Mouse (Mus musculus) bone marrow, adult 2 months (tissue): ENCODE results near the gene Dock2. TPM values are rescaled to one million over a fixed set of nuclear protein-coding genes. Genes with fewer than 3 reads are reported as not detected.

Experiments
- H3K27ac ChIP-seq: fragments of 200-500 bp; 2 replicates; pipeline ENCODE4 v1.5.1; 2012; ENCODE audit warnings: low read depth, mild to moderate bottlenecking, control low read depth, inconsistent platforms, low read length; ENCODE audit not compliant: control insufficient read depth, poor library complexity, insufficient read depth
- H3K4me1 ChIP-seq: fragments of 200-500 bp; 2 replicates; pipeline ENCODE4 v1.6.1; 2011; ENCODE audit warnings: low read length; ENCODE audit not compliant: control insufficient read depth, insufficient read depth
- H3K4me3 ChIP-seq: fragments of 200-500 bp; replicated peaks from 2 replicates; pipeline ENCODE3; 2011; ENCODE audit warnings: mild to moderate bottlenecking, low read depth, low read length, control low read depth; ENCODE audit not compliant: control insufficient read depth
- CTCF ChIP-seq: fragments of 200-500 bp; IDR thresholded peaks from 2 replicates; pipeline ENCODE4 v1.5.1; 2011; ENCODE audit warnings: low read length, control low read depth; ENCODE audit not compliant: control insufficient read depth, insufficient read depth
- POLR2A ChIP-seq: fragments of 200-500 bp; IDR thresholded peaks from 2 replicates; pipeline ENCODE4 v1.6.1; 2011; ENCODE audit warnings: low read depth, mild to moderate bottlenecking, control low read depth, low read length, borderline replicate concordance; ENCODE audit not compliant: control insufficient read depth
- WGBS: fragments of 180-500 bp; shearing (Covaris S2); methylation state at CpG from one replicate; pipeline ENCODE4 v1.1.7; 2018; 5-methylcytosine and 5-hydroxymethylcytosine counted together
- polyA plus RNA-seq: library from polyadenylated mRNA; stranded (reverse); fragments of >200 nt; gene quantifications from 2 replicates; pipeline ENCODE4 v1.2.4, GENCODE M21; 2011; ENCODE audit warnings: low replicate concordance; ENCODE audit not compliant: missing spikeins, insufficient read depth, insufficient read length

Dock2 gene
- polyA plus RNA-seq, 1 experiment: 44.9 TPM

DNA sequence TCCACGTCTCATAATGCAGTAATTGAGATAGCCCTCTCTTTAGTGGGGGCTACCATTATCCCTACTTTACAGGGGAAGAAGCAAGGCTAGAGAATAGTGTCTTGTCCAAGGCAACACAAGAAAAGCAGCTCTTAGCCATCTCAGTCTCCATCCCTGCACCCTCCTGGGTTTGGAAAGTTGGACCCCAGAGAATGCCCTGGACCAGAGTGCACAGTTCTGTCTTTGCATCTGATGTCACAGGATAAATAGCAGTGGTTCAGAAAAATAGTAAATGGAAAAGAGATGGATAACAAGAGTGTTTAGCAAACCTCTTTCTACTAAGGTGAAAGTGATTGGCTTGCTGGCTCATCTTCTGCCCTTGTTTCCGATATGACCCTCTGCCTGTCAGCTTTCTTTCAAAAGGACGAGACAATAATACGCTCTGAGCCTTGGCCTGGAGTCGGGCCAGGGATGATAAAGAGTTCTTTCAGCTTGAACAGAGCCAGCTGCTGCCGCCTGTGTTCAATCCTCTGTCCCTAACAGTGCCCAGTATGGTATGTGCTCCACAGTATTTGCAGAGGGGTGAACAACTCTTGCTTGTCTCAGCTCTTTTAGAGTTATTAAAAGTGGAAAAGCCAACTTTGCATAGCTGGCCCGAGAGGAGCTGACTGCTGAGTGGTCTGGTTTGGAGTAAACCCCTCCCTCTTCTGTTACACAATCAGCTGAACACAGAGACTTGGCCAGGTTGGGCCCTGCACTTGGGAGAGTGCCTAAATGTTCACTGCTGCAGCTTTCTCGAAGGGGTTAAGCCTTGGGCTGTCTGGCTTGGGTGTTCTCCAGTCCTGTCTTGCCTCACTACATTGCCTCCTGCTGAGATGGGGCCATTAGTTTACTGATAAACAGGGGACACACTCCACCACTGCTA lies 602.2 kb downstream of the Dock2 start:
- WGBS: 54% methylated on average over 8 of the region's 8 CpGs
- TF ChIP-seq POLR2A: no peak
- TF ChIP-seq CTCF: no peak
- Histone ChIP-seq H3K4me1 (no peaks in the 10 kb centered on the region), H3K4me3 (no peak overlapping the region), H3K27ac (no peak overlapping the region)

DNA sequence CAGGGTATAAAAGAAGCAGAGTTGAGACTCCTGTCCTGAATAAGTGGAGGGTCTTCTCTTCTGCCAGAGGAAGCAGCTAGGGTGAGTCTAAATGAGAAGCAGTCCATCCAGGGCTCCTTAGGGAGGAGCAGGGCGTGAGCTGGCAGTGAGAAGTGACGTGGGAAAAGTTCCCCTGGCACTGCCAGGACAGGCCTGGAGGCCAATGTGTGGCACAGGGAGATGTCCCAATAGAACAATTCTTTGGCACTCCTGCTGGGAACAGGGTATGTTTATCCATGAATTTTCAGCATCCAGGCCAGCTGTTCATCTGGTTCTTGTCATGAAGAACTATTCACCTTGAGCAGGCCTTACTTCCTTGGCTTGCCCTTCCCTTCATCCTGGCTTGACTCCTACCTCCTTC lies 604.9 kb downstream of the Dock2 start:
- TF ChIP-seq CTCF (no peak), POLR2A (no peak)
- H3K4me1 ChIP-seq: no peaks in the 10 kb centered on the region
- H3K4me3 ChIP-seq: no peak overlapping the region
- no peak overlapping the region for H3K27ac ChIP-seq
- WGBS: 73% methylated on average over 2 of the region's 2 CpGs

Other genes with a start within 250 kb of the Dock2 start
- gene Spdl1, start 49.7 kb upstream of the Dock2 start, polyA plus RNA-seq: 8.8 and 12.1 TPM in 2 replicates